Mouse (Mus musculus): ENCODE measurements around the gene Abhd8. TPM values are rescaled to one million over a fixed set of nuclear protein-coding genes. Genes with fewer than 3 reads are reported as not detected.

The Abhd8 gene
- 112 TPM for polyA plus RNA-seq (2017; shearing (Covaris generic))

GRCm38 (mm10) chr8:71463188-71464033 lies at the start of gene Abhd8:
Abhd8 (minus strand) TSS chr8:71463655.

GRCm38 (mm10) chr8:71511644-71512043 lies 48.2 kb upstream of the Abhd8 start, which contains the start of gene Plvap:
Plvap (minus strand) TSS chr8:71511752.

GRCm38 (mm10) chr8:71487691-71488445 lies 24.4 kb upstream of the Abhd8 start, which contains the start of gene Gtpbp3:
Gtpbp3 (plus strand) TSS chr8:71488103.

GRCm38 (mm10) chr8:71485142-71486135 lies 22.0 kb upstream of the Abhd8 start, which contains the start of gene Ano8:
Ano8 (minus strand) TSS chr8:71485963.

GRCm38 (mm10) chr8:71468916-71469315 lies 5.5 kb upstream of the Abhd8 start, which contains the start of gene Dda1:
Dda1 (plus strand) TSS chr8:71469199.

GRCm38 (mm10) chr8:71464513-71465500 lies 1.4 kb upstream of the Abhd8 start, which contains the start of gene Mrpl34:
Mrpl34 (plus strand) TSS chr8:71464959.

Other genes starting within 250 kb of the Abhd8 start
- 54.4 TPM for gene Myo9b, start 190.9 kb downstream of the Abhd8 start, polyA plus RNA-seq (2017; shearing (Covaris generic))
- gene Haus8, start 190.7 kb downstream of the Abhd8 start, polyA plus RNA-seq (2017; shearing (Covaris generic)), result 23.1 TPM
- 185 TPM for gene Use1, start 96.8 kb downstream of the Abhd8 start, polyA plus RNA-seq (2017; shearing (Covaris generic))
- gene Ocel1, start 92.4 kb downstream of the Abhd8 start, polyA plus RNA-seq (2017; shearing (Covaris generic)), result 17.4 TPM
- gene Nr2f6, start 81.7 kb downstream of the Abhd8 start, polyA plus RNA-seq (2017; shearing (Covaris generic)), result 7.6 TPM
- 0.29 TPM for gene Ushbp1, start 67.9 kb downstream of the Abhd8 start, polyA plus RNA-seq (2017; shearing (Covaris generic))
- gene Babam1, start 66.8 kb downstream of the Abhd8 start, polyA plus RNA-seq (2017; shearing (Covaris generic)), result 87.6 TPM
- 0.20 TPM for gene Ankle1, start 57.6 kb downstream of the Abhd8 start, polyA plus RNA-seq (2017; shearing (Covaris generic))
- gene Mrpl34, start 1.3 kb upstream of the Abhd8 start, polyA plus RNA-seq (2017; shearing (Covaris generic)), result 21.5 TPM
- 143 TPM for gene Dda1, start 5.5 kb upstream of the Abhd8 start, polyA plus RNA-seq (2017; shearing (Covaris generic))
- gene Ano8, start 22.3 kb upstream of the Abhd8 start, polyA plus RNA-seq (2017; shearing (Covaris generic)), result 16.6 TPM
- 6.5 TPM for gene Gtpbp3, start 24.4 kb upstream of the Abhd8 start, polyA plus RNA-seq (2017; shearing (Covaris generic))
- not detected for gene Plvap, start 48.1 kb upstream of the Abhd8 start, polyA plus RNA-seq (2017; shearing (Covaris generic))
- gene Ccdc194, start 62.1 kb upstream of the Abhd8 start, polyA plus RNA-seq (2017; shearing (Covaris generic)), result not detected
- gene Bst2, start 73.8 kb upstream of the Abhd8 start, polyA plus RNA-seq (2017; shearing (Covaris generic)), result 108 TPM
- gene Mvb12a, start 79.3 kb upstream of the Abhd8 start, polyA plus RNA-seq (2017; shearing (Covaris generic)), result 65.2 TPM
- 13.9 TPM for gene Tmem221, start 95.2 kb upstream of the Abhd8 start, polyA plus RNA-seq (2017; shearing (Covaris generic))
- gene Nxnl1, start 102.9 kb upstream of the Abhd8 start, polyA plus RNA-seq (2017; shearing (Covaris generic)), result 1.9 TPM
- gene Slc27a1, start 105.2 kb upstream of the Abhd8 start, polyA plus RNA-seq (2017; shearing (Covaris generic)), result 16.1 TPM
- 66.7 TPM for gene Pgls, start 128.5 kb upstream of the Abhd8 start, polyA plus RNA-seq (2017; shearing (Covaris generic))
- 2.7 TPM for gene Fam129c, start 134.0 kb upstream of the Abhd8 start, polyA plus RNA-seq (2017; shearing (Covaris generic))
- gene Colgalt1, start 147.3 kb upstream of the Abhd8 start, polyA plus RNA-seq (2017; shearing (Covaris generic)), result 30.3 TPM
- gene Unc13a, start 208.1 kb upstream of the Abhd8 start, polyA plus RNA-seq (2017; shearing (Covaris generic)), result not detected
- gene Jak3, start 212.6 kb upstream of the Abhd8 start, polyA plus RNA-seq (2017; shearing (Covaris generic)), result 72.8 TPM
- gene Insl3, start 225.6 kb upstream of the Abhd8 start, polyA plus RNA-seq (2017; shearing (Covaris generic)), result 17.5 TPM
- gene B3gnt3, start 238.1 kb upstream of the Abhd8 start, polyA plus RNA-seq (2017; shearing (Covaris generic)), result 2.9 TPM

Data from effector memory CD4-positive, alpha-beta T cell, adult 7 months (primary cell).